Mouse (Mus musculus) limb, embryonic 14.5 days (tissue): ENCODE results near the gene Mnt. TPM values are rescaled to one million over a fixed set of nuclear protein-coding genes. Genes with fewer than 3 reads are reported as not detected.

Source experiments
- ATAC-seq: fragments of 200-750 bp; cut with Nextera tagmentation; 2 replicates; pipeline ENCODE4 v1.8.0; 2017; ENCODE audit warnings: low read depth, moderate number of reproducible peaks, moderate TSS enrichment; ENCODE audit not compliant: low FRiP score
- DNase-seq: peaks from one replicate; pipeline ENCODE4 v3.0.0-alpha.2; 2015; ENCODE audit warnings: low spot score
- H3K27ac ChIP-seq: fragments of 300-500 bp; sonication (generic); replicated peaks from 2 replicates; pipeline ENCODE4 v1.5.1; 2014; ENCODE audit warnings: low read depth, mild to moderate bottlenecking, low read length, moderate library complexity, mixed read lengths
- H3K27me3 ChIP-seq: fragments of 300-500 bp; sonication (generic); 2 replicates; pipeline ENCODE4 v1.6.1; 2014; ENCODE audit warnings: low read length, mixed read lengths; ENCODE audit not compliant: control insufficient read depth, insufficient read depth
- H3K36me3 ChIP-seq: fragments of 300-500 bp; sonication (generic); 2 replicates; pipeline ENCODE4 v1.6.1; 2014; ENCODE audit warnings: mild to moderate bottlenecking, low read length, moderate library complexity, mixed read lengths; ENCODE audit not compliant: control insufficient read depth, insufficient read depth
- H3K4me1 ChIP-seq: fragments of 300-500 bp; sonication (generic); 2 replicates; pipeline ENCODE4 v1.6.1; 2014; ENCODE audit warnings: antibody characterized with exemption, low read length, mixed read lengths; ENCODE audit not compliant: control insufficient read depth, insufficient read depth
- H3K4me2 ChIP-seq: fragments of 300-500 bp; sonication (generic); replicated peaks from 2 replicates; pipeline ENCODE4 v1.6.1; 2014; ENCODE audit warnings: low read depth, mild to moderate bottlenecking, low read length, moderate library complexity; ENCODE audit not compliant: severe bottlenecking
- H3K4me3 ChIP-seq: fragments of 300-500 bp; sonication (generic); replicated peaks from 2 replicates; pipeline ENCODE4 v1.5.1; 2014; ENCODE audit warnings: low read length
- H3K9ac ChIP-seq: fragments of 300-500 bp; sonication (generic); 2 replicates; pipeline ENCODE4 v1.6.1; 2014; ENCODE audit warnings: mild to moderate bottlenecking, low read depth, low read length, moderate library complexity; ENCODE audit not compliant: severe bottlenecking
- H3K9me3 ChIP-seq: fragments of 300-500 bp; sonication (generic); 2 replicates; pipeline ENCODE4 v1.6.1; 2016; ENCODE audit warnings: low read length; ENCODE audit not compliant: control insufficient read depth
- POLR2A ChIP-seq: fragments of 200-500 bp; IDR thresholded peaks from 2 replicates; pipeline ENCODE4 v1.8.0; 2012; ENCODE audit warnings: inconsistent platforms, mild to moderate bottlenecking, moderate library complexity, borderline replicate concordance; ENCODE audit not compliant: insufficient read depth, insufficient read length; ENCODE audit errors: extremely low read depth
- WGBS: fragments of 180-500 bp; shearing (Covaris S2); extraction: QIAGEN DNeasy Blood & Tissue Kit; methylation state at CpG from one replicate; pipeline ENCODE4 v1.1.7; 2014; 5-methylcytosine and 5-hydroxymethylcytosine counted together
- microRNA-seq: library from miRNA; unstranded; fragments of <30 nt; microRNA quantifications from one replicate; pipeline ENCODE4, GENCODE M21; 2016
- polyA plus RNA-seq, 2 experiments: library from polyadenylated mRNA; depleted of rRNA in 1 of 2; stranded (reverse) in 1 of 2; unstranded in 1 of 2; fragments of >200 nt; fragmentation: Nextera tagmentation in 1 of 2; extraction: Ambion mirVana in 1 of 2; gene quantifications; 2 replicates each; pipeline versions ENCODE4 v1.2.1 to v1.2.3; 2012 to 2014

Mnt gene
- polyA plus RNA-seq, 2 experiments, result 6.0 to 17.9 TPM

DNA sequence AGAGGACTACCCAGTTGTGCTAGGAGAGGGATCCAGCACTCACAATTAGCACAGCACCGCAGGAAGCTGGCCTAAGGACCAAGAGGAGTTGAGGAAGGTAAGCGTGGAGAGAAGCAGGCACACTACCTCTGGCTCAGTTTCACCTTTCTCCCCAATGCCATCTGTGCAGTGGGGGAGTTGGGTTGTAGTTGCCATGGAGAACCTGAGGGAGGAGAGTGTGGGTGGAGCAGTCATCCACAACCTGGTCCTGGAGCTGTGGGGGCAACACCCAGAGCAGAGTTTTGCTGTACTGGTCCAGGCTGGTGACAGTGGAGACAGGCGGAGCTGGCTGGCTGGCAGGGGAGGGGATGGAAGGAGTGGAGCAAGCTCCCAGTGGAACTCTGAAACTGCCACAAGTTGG, 43.9 kb downstream of the Mnt start:
- Histone ChIP-seq H3K4me3 (no peak overlapping the region), H3K27me3 (no peaks in the 10 kb centered on the region), H3K9ac (no peak overlapping the region), H3K9me3 (no peaks in the 10 kb centered on the region), H3K4me2 (no peak overlapping the region), H3K27ac (no peak overlapping the region), H3K36me3 (no peaks in the 10 kb centered on the region), H3K4me1 (peaks cover 12% of the 10 kb centered on the region)
- TF ChIP-seq POLR2A, result no peak
- 29% methylated on average over 3 of the region's 3 CpGs for WGBS
- no peak for ATAC-seq
- peak; percentile 24 for DNase-seq

GRCm38 (mm10) chr11:74876801-74877200, 46.1 kb downstream of the Mnt start:
- 3% methylated on average over 9 of the region's 9 CpGs for WGBS
- Histone ChIP-seq H3K27me3 (no peaks in the 10 kb centered on the region), H3K27ac (no peak overlapping the region), H3K4me2 (no peak overlapping the region), H3K9ac (no peak overlapping the region), H3K36me3 (no peaks in the 10 kb centered on the region), H3K4me3 (no peak overlapping the region), H3K9me3 (no peaks in the 10 kb centered on the region), H3K4me1 (peaks cover 5% of the 10 kb centered on the region)
- ATAC-seq (peak; percentile 75; the same call in 1 of the 2 replicates), DNase-seq (peak; percentile 60)
- no peak for TF ChIP-seq POLR2A

- WGBS, result 85% methylated on average over 9 of the region's 9 CpGs
These were observed 50.3 kb downstream of the Mnt start for GRCm38 (mm10) chr11:74880999-74881398.

GRCm38 (mm10) chr11:74881979-74882378, 51.3 kb downstream of the Mnt start:
- H3K9me3 ChIP-seq, result no peaks in the 10 kb centered on the region
- no peak overlapping the region for H3K27ac ChIP-seq
- DNase-seq, result no peak
- no peak overlapping the region for H3K9ac ChIP-seq
- no peaks in the 10 kb centered on the region for H3K27me3 ChIP-seq
- H3K4me3 ChIP-seq, result no peak overlapping the region
- 66% methylated on average over 14 of the region's 14 CpGs for WGBS
- no peak for TF ChIP-seq POLR2A
- no peaks in the 10 kb centered on the region for H3K36me3 ChIP-seq
- no peak overlapping the region for H3K4me2 ChIP-seq
- ATAC-seq, result no peak
- peaks cover 1% of the 10 kb centered on the region for H3K4me1 ChIP-seq

More at GRCm38 (mm10) chr11:74880999-74881398, 50.3 kb downstream of the Mnt start:
- ATAC-seq, result no peak
- no peak overlapping the region for H3K9ac ChIP-seq
- no peak overlapping the region for H3K27ac ChIP-seq
- no peak for TF ChIP-seq POLR2A
- no peak overlapping the region for H3K4me3 ChIP-seq
- no peak overlapping the region for H3K4me2 ChIP-seq
- H3K4me1 ChIP-seq, result peaks cover 5% of the 10 kb centered on the region
- DNase-seq, result no peak
- H3K9me3 ChIP-seq, result no peaks in the 10 kb centered on the region
- H3K36me3 ChIP-seq, result no peaks in the 10 kb centered on the region
- no peaks in the 10 kb centered on the region for H3K27me3 ChIP-seq

- H3K9ac ChIP-seq, result no peak overlapping the region
- no peaks in the 10 kb centered on the region for H3K36me3 ChIP-seq
- no peaks in the 10 kb centered on the region for H3K27me3 ChIP-seq
- H3K4me3 ChIP-seq, result no peak overlapping the region
- WGBS, result 95% methylated on average over 10 of the region's 10 CpGs
- no peaks in the 10 kb centered on the region for H3K4me1 ChIP-seq
- TF ChIP-seq POLR2A, result no peak
- ATAC-seq (no peak), DNase-seq (no peak)
- no peaks in the 10 kb centered on the region for H3K9me3 ChIP-seq
- no peak overlapping the region for H3K4me2 ChIP-seq
- H3K27ac ChIP-seq, result no peak overlapping the region
These were observed 52.4 kb downstream of the Mnt start for GRCm38 (mm10) chr11:74883098-74883497.

- TF ChIP-seq POLR2A, result no peak
- ATAC-seq (no peak), DNase-seq (no peak)
- Histone ChIP-seq H3K4me2 (no peak overlapping the region), H3K9ac (no peak overlapping the region), H3K27ac (no peak overlapping the region), H3K27me3 (no peaks in the 10 kb centered on the region), H3K9me3 (no peaks in the 10 kb centered on the region), H3K36me3 (peaks cover under 1% of the 10 kb centered on the region; the same call in 1 of the 2 replicates), H3K4me3 (no peak overlapping the region), H3K4me1 (no peaks in the 10 kb centered on the region)
- WGBS, result 76% methylated on average over 4 of the region's 4 CpGs
These were observed 63.9 kb downstream of the Mnt start for GRCm38 (mm10) chr11:74894619-74895018.

Small RNA genes within 50 kb of the gene (microRNA-seq; reads per million reads assigned to microRNA genes)
- gene Mir6926, result 0.92 reads per million

Other genes starting within 250 kb of the Mnt start
- gene Rap1gap2, start 220.0 kb upstream of the Mnt start, polyA plus RNA-seq (2012; rRNA removed), result 3.5 and 4.1 TPM in 2 replicates
- gene Rap1gap2, start 220.0 kb upstream of the Mnt start, polyA plus RNA-seq (2014; fragmentation: Nextera tagmentation; extraction: Ambion mirVana), result 1.1 and 1.8 TPM in 2 replicates
- gene Ccdc92b, start 211.3 kb upstream of the Mnt start, polyA plus RNA-seq (2012; rRNA removed), result 0.46 and 0.50 TPM in 2 replicates
- 0.36 and 0.64 TPM in 2 replicates for gene Ccdc92b, start 211.3 kb upstream of the Mnt start, polyA plus RNA-seq (2014; fragmentation: Nextera tagmentation; extraction: Ambion mirVana)
- gene Cluh, start 181.4 kb upstream of the Mnt start, polyA plus RNA-seq (2012; rRNA removed), result 44.8 and 48.8 TPM in 2 replicates
- 21.3 and 21.7 TPM in 2 replicates for gene Cluh, start 181.4 kb upstream of the Mnt start, polyA plus RNA-seq (2014; fragmentation: Nextera tagmentation; extraction: Ambion mirVana)
- gene Pafah1b1, start 106.2 kb upstream of the Mnt start, polyA plus RNA-seq (2012; rRNA removed), result 54.1 and 57.6 TPM in 2 replicates
- 67.0 and 68.1 TPM in 2 replicates for gene Pafah1b1, start 106.2 kb upstream of the Mnt start, polyA plus RNA-seq (2014; fragmentation: Nextera tagmentation; extraction: Ambion mirVana)
- gene Mettl16, start 60.1 kb upstream of the Mnt start, polyA plus RNA-seq (2012; rRNA removed), result 11.3 and 17.0 TPM in 2 replicates
- 30.9 and 33.7 TPM in 2 replicates for gene Mettl16, start 60.1 kb upstream of the Mnt start, polyA plus RNA-seq (2014; fragmentation: Nextera tagmentation; extraction: Ambion mirVana)
- 18.2 and 21.2 TPM in 2 replicates for gene Sgsm2, start 66.1 kb downstream of the Mnt start, polyA plus RNA-seq (2012; rRNA removed)
- 6.5 and 7.1 TPM in 2 replicates for gene Sgsm2, start 66.1 kb downstream of the Mnt start, polyA plus RNA-seq (2014; fragmentation: Nextera tagmentation; extraction: Ambion mirVana)
- gene Tsr1, start 67.2 kb downstream of the Mnt start, polyA plus RNA-seq (2012; rRNA removed), result 31.3 and 37.0 TPM in 2 replicates
- 49.6 and 50.0 TPM in 2 replicates for gene Tsr1, start 67.2 kb downstream of the Mnt start, polyA plus RNA-seq (2014; fragmentation: Nextera tagmentation; extraction: Ambion mirVana)
- gene Smg6, start 94.9 kb downstream of the Mnt start, polyA plus RNA-seq (2012; rRNA removed), result 36.5 and 46.3 TPM in 2 replicates
- gene Smg6, start 94.9 kb downstream of the Mnt start, polyA plus RNA-seq (2014; fragmentation: Nextera tagmentation; extraction: Ambion mirVana), result 16.0 and 17.9 TPM in 2 replicates
- 19.2 and 22.6 TPM in 2 replicates for gene Srr, start 95.0 kb downstream of the Mnt start, polyA plus RNA-seq (2012; rRNA removed)
- 33.2 and 34.2 TPM in 2 replicates for gene Srr, start 95.0 kb downstream of the Mnt start, polyA plus RNA-seq (2014; fragmentation: Nextera tagmentation; extraction: Ambion mirVana)